Mouse (Mus musculus): Measurements from ENCODE around the gene 6030468B19Rik.
"Not testable (repeated sequence)": the region's sequence is repeated elsewhere in the genome, so short reads cannot be mapped to it uniquely, and the experiment has no call there.

DNA sequence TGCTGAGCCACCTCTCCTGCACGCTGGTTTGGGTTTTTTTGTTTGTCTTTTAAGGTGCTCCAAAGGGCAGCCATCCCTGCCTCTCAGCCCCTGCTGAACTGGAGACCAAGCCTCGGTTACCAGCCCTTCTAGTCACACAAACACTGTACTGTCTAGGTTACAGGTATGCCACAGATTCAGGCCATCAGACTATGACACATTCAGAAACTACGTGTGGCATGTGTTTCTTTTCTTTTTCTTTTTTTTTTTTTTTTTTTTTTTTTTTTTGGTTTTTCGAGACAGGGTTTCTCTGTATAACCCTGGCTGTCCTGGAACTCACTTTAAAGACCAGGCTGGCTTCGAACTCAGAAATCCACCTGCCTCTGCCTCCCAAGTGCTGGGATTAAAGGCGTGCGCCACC lies 9.0 kb upstream of the 6030468B19Rik start:
- TF ChIP-seq CTCF (conservative IDR thresholded peaks at IDR 0.05; ENCODE audit: low read length); POU5F1 (IDR thresholded peaks at IDR 0.05; ENCODE audit: borderline replicate concordance, low read length); NANOG (IDR thresholded peaks at IDR 0.05; ENCODE audit: borderline replicate concordance, low read length): not testable (repeated sequence)
